Mouse (Mus musculus): ENCODE measurements around the gene Trim80. TPM values are rescaled to one million over a fixed set of nuclear protein-coding genes. Genes with fewer than 3 reads are reported as not detected.

Gene Trim80
- polyA plus RNA-seq (2014; fragmentation: Illumina TruSeq; extraction: RNeasy Lipid Tissue Mini Kit (QIAGEN cat#74804); ENCODE audit: low read depth, low replicate concordance), result not detected

DNA sequence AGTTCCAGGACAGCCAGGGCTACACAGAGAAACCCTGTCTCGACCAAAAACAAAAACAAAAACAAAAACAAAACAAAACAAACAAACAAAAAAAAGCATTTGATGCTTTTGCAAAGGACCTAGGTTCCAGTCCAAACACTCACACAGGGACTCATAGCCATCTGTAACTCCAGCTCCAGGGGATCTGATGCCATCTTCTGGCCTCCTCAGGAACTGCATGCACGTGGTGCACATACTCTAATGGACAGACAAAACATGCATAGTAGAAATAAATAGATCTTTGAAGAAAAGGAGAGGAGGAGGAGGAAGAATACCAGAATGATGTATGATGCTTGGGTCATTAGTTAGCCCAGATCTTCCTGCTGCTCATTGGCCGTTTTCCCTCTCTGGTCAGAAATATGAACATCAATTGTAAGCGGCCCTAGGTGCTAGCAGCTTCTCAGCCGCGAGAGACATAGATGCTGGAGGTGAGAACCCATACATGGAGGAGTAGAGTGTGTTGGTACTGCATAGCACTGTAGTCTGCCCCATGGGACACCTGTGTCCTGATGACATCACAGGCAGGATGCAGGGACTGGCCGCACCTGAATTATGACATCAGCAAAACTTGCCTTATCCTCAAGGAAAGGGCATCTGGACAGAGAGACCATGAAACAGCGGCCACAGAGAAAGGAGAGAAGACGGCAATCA is at the start of gene Trim80:
Trim80 (plus strand) TSS at position 640 of the 690 bp plus-strand sequence.

DNA sequence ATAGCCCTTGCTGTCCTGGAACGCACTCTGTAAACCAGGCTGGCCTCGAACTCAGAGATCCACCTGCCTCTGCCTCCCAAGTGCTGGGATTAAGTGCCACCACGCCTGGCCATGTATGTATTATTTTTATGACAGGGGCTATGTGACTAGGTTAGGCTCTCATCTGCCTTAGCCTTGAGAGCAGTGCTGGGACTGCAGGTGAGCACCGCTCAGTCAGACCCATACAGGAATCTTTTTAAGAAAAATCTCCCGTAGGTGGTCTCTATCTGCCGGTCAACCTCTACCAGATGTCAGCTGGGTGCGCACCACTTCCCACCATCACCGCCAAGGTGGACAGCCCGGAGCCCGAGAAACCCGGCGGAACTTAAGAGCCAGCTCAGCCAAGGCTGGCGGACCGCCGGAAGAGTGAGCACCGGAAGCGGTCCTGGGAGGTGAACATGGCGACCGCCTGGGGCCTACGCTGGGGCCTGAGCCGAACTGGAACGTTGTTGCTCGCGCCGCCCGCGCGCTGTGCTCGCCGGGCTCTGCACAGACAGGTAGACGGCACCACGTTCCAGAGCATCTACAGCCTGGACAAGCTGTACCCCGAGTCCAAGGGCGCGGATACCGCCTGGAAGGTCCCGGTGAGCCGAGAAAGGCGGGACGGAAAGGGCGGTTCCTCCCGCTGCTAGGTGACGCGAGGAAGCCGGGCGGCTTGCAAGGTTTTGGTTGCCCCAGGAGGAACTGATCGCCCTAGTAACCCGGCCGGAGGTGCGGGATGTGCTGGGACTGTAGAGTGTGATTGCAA is 36.8 kb upstream of the Trim80 start, which contains the start of gene Mrpl58:
Mrpl58 (plus strand) TSS at position 415 of the 787 bp plus-strand sequence.

DNA sequence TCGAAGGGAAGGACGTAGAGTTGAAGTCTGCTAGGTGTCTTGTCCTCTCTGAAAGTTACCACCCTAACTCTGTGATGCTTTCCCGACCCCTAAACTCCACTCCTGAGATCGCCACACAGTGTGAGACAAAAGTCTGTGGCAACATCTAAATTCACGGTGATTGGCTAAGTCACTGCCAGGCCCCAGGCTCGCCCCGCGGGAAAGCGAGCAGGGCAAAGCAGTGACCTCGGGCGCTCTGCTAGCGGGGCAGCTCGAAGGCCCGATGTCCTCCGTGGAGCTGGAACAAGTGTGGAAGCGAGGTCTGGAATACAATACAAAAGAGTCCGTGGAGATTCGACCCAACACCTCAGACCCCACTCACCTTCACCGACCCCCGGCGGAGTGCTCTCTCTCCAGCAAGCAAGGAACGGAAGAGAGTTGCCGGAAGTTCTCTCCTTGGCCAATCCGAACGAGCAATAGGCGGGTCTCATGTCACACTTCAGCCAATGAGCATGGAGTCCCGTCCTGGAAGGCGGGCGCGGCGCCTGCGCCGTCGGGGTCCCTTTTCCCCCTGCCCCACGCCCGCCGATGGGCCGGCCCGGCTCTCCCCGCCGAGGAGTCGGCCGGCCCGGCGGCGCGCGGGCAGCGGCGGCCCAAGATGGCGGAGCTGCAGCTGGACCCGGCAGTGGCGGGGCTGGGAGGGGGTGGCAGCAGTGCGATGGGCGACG is 20.7 kb upstream of the Trim80 start, which contains the start of the genes Atp5h and Kctd2:
Atp5h (minus strand) TSS at position 432 of the 707 bp plus-strand sequence.
Kctd2 (plus strand) TSS at position 598 of the 707 bp plus-strand sequence.

DNA sequence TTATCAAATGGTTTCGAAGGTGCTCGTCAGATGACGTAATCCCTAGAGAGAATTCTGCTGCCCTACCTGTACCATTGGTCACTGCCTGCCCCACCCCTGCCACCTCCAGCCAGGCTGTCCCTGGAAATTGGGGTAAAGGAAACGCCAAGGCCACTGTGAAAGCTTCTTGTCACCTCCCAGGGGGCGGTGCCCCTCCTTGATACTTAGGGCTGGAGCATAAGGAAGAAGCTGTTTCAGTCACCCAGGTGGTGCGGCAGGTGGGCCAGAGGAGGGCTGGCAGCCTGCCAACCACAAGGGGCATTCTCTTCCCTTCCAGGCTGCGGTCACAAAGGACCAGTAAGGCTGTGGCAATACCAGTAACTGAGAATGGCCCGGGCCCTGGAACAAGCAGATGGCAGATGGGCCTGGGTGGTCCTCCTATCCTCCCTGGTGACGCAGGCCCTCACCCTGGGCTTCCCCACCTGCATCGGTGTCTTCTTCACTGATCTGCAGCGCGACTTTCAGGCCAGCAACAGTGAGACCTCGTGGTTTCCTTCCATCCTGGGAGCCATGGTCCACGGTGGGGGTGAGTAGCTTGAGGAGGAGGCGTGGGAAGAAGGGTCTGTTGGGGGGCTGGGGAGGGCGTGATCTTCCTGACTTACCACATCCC is 22.0 kb downstream of the Trim80 start, which contains the start of gene Slc16a5:
Slc16a5 (plus strand) TSS at position 232 of the 649 bp plus-strand sequence.

DNA sequence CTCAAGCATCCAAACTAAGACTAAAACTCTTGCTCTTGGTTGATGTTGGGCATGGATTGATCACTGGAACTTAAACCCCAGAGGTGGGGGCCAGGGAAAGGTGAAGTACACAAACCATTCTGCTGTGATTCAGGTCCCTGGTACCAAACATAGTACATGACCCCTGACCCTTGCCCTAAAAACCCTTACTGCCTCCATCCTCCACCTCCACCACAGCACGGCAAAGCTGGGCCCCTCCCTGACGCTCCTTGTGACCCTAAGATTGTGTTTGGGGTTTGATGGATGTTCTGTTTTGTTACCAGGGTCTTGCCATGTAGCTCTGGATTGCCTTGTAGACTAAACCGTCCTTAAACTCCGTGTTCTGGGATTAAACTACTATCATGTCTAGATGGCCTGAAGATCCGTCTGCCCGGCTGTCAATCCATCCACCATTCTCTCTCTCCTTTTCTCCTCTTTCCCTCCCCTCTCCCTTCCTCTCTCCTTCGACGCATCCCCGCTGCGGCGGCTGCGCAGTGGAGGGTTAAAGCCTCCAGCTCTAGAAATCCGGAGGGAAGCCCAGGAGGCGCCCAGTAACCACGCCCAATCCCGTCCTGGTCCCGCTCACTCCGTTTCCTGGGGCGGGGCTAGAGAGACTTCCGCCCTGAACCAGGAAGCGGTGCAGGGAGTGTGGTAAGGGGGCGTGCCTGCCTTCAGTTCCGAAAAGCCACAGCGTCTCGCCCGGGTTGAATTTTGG is 34.8 kb downstream of the Trim80 start, which contains the start of gene Armc7:
Armc7 (plus strand) TSS at position 643 of the 733 bp plus-strand sequence.

GRCm38 (mm10) chr11:115491356-115492083 is 51.2 kb downstream of the Trim80 start, which contains the start of gene Nt5c:
Gene Nt5c, minus strand, starts transcription at chr11:115491862.

Other genes with a start within 250 kb of the Trim80 start
- not detected for gene Grin2c, start 173.3 kb upstream of the Trim80 start, polyA plus RNA-seq (2014; fragmentation: Illumina TruSeq; extraction: RNeasy Lipid Tissue Mini Kit (QIAGEN cat#74804); ENCODE audit: low read depth, low replicate concordance)
- 3.7 TPM for gene Fdxr, start 163.5 kb upstream of the Trim80 start, polyA plus RNA-seq (2014; fragmentation: Illumina TruSeq; extraction: RNeasy Lipid Tissue Mini Kit (QIAGEN cat#74804); ENCODE audit: low read depth, low replicate concordance)
- gene Fads6, start 142.9 kb upstream of the Trim80 start, polyA plus RNA-seq (2014; fragmentation: Illumina TruSeq; extraction: RNeasy Lipid Tissue Mini Kit (QIAGEN cat#74804); ENCODE audit: low read depth, low replicate concordance), result 0.47 TPM
- gene Otop2, start 133.4 kb upstream of the Trim80 start, polyA plus RNA-seq (2014; fragmentation: Illumina TruSeq; extraction: RNeasy Lipid Tissue Mini Kit (QIAGEN cat#74804); ENCODE audit: low read depth, low replicate concordance), result not detected
- not detected for gene Ush1g, start 118.5 kb upstream of the Trim80 start, polyA plus RNA-seq (2014; fragmentation: Illumina TruSeq; extraction: RNeasy Lipid Tissue Mini Kit (QIAGEN cat#74804); ENCODE audit: low read depth, low replicate concordance)
- gene Otop3, start 105.8 kb upstream of the Trim80 start, polyA plus RNA-seq (2014; fragmentation: Illumina TruSeq; extraction: RNeasy Lipid Tissue Mini Kit (QIAGEN cat#74804); ENCODE audit: low read depth, low replicate concordance), result not detected
- 19.6 TPM for gene Hid1, start 72.8 kb upstream of the Trim80 start, polyA plus RNA-seq (2014; fragmentation: Illumina TruSeq; extraction: RNeasy Lipid Tissue Mini Kit (QIAGEN cat#74804); ENCODE audit: low read depth, low replicate concordance)
- gene Cdr2l, start 58.6 kb upstream of the Trim80 start, polyA plus RNA-seq (2014; fragmentation: Illumina TruSeq; extraction: RNeasy Lipid Tissue Mini Kit (QIAGEN cat#74804); ENCODE audit: low read depth, low replicate concordance), result 0.54 TPM
- gene Mrpl58, start 36.8 kb upstream of the Trim80 start, polyA plus RNA-seq (2014; fragmentation: Illumina TruSeq; extraction: RNeasy Lipid Tissue Mini Kit (QIAGEN cat#74804); ENCODE audit: low read depth, low replicate concordance), result 12.8 TPM
- 608 TPM for gene Atp5h, start 20.6 kb upstream of the Trim80 start, polyA plus RNA-seq (2014; fragmentation: Illumina TruSeq; extraction: RNeasy Lipid Tissue Mini Kit (QIAGEN cat#74804); ENCODE audit: low read depth, low replicate concordance)
- 14.4 TPM for gene Kctd2, start 20.4 kb upstream of the Trim80 start, polyA plus RNA-seq (2014; fragmentation: Illumina TruSeq; extraction: RNeasy Lipid Tissue Mini Kit (QIAGEN cat#74804); ENCODE audit: low read depth, low replicate concordance)
- 20.9 TPM for gene Slc16a5, start 21.9 kb downstream of the Trim80 start, polyA plus RNA-seq (2014; fragmentation: Illumina TruSeq; extraction: RNeasy Lipid Tissue Mini Kit (QIAGEN cat#74804); ENCODE audit: low read depth, low replicate concordance)
- gene Armc7, start 35.1 kb downstream of the Trim80 start, polyA plus RNA-seq (2014; fragmentation: Illumina TruSeq; extraction: RNeasy Lipid Tissue Mini Kit (QIAGEN cat#74804); ENCODE audit: low read depth, low replicate concordance), result 1.3 TPM
- 6.7 TPM for gene Nt5c, start 51.3 kb downstream of the Trim80 start, polyA plus RNA-seq (2014; fragmentation: Illumina TruSeq; extraction: RNeasy Lipid Tissue Mini Kit (QIAGEN cat#74804); ENCODE audit: low read depth, low replicate concordance)
- gene Jpt1, start 73.8 kb downstream of the Trim80 start, polyA plus RNA-seq (2014; fragmentation: Illumina TruSeq; extraction: RNeasy Lipid Tissue Mini Kit (QIAGEN cat#74804); ENCODE audit: low read depth, low replicate concordance), result 69.5 TPM
- 1,343 TPM for gene Sumo2, start 95.7 kb downstream of the Trim80 start, polyA plus RNA-seq (2014; fragmentation: Illumina TruSeq; extraction: RNeasy Lipid Tissue Mini Kit (QIAGEN cat#74804); ENCODE audit: low read depth, low replicate concordance)
- 33.1 TPM for gene Nup85, start 123.9 kb downstream of the Trim80 start, polyA plus RNA-seq (2014; fragmentation: Illumina TruSeq; extraction: RNeasy Lipid Tissue Mini Kit (QIAGEN cat#74804); ENCODE audit: low read depth, low replicate concordance)
- gene Mrps7, start 163.4 kb downstream of the Trim80 start, polyA plus RNA-seq (2014; fragmentation: Illumina TruSeq; extraction: RNeasy Lipid Tissue Mini Kit (QIAGEN cat#74804); ENCODE audit: low read depth, low replicate concordance), result 3.6 TPM
- gene Gga3, start 163.5 kb downstream of the Trim80 start, polyA plus RNA-seq (2014; fragmentation: Illumina TruSeq; extraction: RNeasy Lipid Tissue Mini Kit (QIAGEN cat#74804); ENCODE audit: low read depth, low replicate concordance), result 6.1 TPM
- gene Mif4gd, start 172.4 kb downstream of the Trim80 start, polyA plus RNA-seq (2014; fragmentation: Illumina TruSeq; extraction: RNeasy Lipid Tissue Mini Kit (QIAGEN cat#74804); ENCODE audit: low read depth, low replicate concordance), result 24.5 TPM
- 3.4 TPM for gene Slc25a19, start 187.8 kb downstream of the Trim80 start, polyA plus RNA-seq (2014; fragmentation: Illumina TruSeq; extraction: RNeasy Lipid Tissue Mini Kit (QIAGEN cat#74804); ENCODE audit: low read depth, low replicate concordance)

Measured in sigmoid colon, adult 10 weeks (tissue).